Mouse (Mus musculus) C2C12 (cell line): ENCODE measurements around the gene Gpd1.

Experiments used
- CTCF ChIP-seq: IDR thresholded peaks from one replicate; pipeline ENCODE4 v1.5.1; 2011; ENCODE audit not compliant: control insufficient read depth, insufficient read depth, insufficient read length
- MAX ChIP-seq: IDR thresholded peaks from one replicate; pipeline ENCODE4 v1.6.1; 2011; ENCODE audit warnings: mild to moderate bottlenecking, control low read depth
- MYOG ChIP-seq: IDR thresholded peaks from one replicate; pipeline ENCODE4 v1.6.1; 2011; ENCODE audit not compliant: control insufficient read depth, insufficient read length; ENCODE audit errors: extremely low read depth

- TF ChIP-seq MAX (no peak), MYOG (no peak), CTCF (no peak)
These were observed 50.2 kb downstream of the Gpd1 start for GRCm38 (mm10) chr15:99767467-99767866.
